Mouse (Mus musculus) urinary bladder, adult 18-20 months (tissue): ENCODE measurements at regions not wholly inside any gene's neighbourhood (a gene's known extent, or its start where the extent isn't known, plus 50 kb on each side); places are given as distances from the start of the nearest gene placed in this dataset.
"Not testable (repeated sequence)": the region's sequence is repeated elsewhere in the genome, so short reads cannot be mapped to it uniquely, and the experiment has no call there.

Source experiments
- DNase-seq, 2 experiments: peaks; one replicate each; pipeline ENCODE4 v3.0.0; 2022; ENCODE audit warnings: low spot score in 2 of 2, mixed read lengths in 2 of 2

- no peak for DNase-seq
These were observed 299.1 kb downstream of the Vrk1 start for GRCm38 (mm10) chr12:106308956-106309610.

GRCm38 (mm10) chr12:106310171-106310570, 300.1 kb downstream of the Vrk1 start:
- DNase-seq, result no peak

- no peak for DNase-seq
These were observed 300.7 kb downstream of the Vrk1 start for GRCm38 (mm10) chr12:106310585-106311319.

GRCm38 (mm10) chr12:106311320-106311825, 301.3 kb downstream of the Vrk1 start:
- no peak for DNase-seq

DNA sequence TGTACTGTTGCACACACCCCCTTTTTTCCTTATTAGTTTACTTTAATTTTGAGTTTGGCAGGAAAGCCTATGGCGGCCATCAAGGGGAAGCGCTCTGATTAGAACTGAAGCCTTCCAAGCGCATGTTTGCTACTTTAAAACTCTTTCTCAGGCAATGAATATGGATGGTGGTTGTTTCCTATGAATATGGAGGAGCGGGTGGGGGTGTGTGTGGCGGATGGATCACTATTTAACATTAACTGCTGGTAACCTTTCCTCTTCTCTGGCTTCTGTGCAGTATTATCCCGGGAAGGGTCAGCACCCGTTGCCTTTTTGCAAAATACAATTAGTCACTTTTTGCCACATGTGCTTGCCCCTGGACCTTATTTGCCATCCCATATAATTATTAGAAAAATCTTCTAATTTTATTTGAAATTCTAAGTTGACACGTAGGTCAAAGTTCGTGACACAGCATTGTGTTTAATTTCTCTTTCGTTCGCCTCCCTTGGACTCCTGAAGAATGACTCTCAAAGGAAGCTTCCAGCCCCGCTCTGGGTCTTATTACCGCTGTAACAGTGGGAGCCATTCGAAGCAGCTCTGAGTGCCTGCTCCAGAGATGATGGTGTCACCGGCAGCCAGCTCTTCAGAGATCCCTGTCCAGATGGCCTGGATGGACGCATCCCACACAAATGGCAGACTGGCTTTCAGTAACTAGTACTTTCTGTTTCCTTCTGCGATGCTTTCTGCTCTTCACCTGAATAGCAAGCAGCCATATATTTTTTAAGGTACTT, 302.0 kb downstream of the Vrk1 start:
- no peak for DNase-seq

DNA sequence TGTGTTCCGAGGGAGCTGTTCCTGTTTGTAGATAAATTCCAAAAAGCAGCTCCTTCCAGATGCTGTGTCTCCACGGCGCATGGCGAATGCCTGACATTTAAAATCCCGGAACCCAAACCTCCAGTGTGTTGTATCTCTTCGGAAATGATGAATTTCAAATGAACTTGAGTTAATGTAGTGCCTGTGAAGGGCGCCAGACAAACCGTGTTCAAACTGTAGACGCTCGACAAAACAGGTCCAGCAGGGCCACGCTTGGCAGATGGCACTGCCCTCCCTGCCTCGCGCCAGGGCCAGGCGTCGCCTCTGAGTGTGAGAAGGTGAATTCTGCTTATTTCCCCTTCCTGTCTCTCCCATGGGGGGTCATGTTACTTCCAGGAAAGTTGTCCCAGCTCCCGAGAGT, 307.7 kb downstream of the Vrk1 start:
- DNase-seq, result no peak

GRCm38 (mm10) chr12:106321511-106321910, 311.5 kb downstream of the Vrk1 start:
- no peak for DNase-seq

DNA sequence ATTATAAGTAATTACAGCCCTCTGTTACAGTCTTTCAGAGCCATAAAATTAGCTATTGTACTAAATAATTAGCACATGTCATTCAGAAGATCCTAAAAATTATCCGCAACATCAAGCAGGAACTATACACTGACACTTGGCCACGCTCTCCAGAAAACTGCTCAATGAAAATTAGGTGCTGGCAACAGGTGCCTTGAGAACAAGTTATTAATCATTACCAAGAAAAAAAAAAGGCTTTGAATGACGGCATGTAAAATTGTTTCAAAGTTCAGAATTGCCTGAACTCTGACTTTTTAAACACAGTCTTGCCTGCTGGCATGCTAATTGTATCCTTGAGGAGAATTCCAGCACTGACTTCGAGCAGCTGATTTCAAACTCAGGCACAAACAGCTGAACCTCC, 316.6 kb downstream of the Vrk1 start:
- no peak for DNase-seq

DNA sequence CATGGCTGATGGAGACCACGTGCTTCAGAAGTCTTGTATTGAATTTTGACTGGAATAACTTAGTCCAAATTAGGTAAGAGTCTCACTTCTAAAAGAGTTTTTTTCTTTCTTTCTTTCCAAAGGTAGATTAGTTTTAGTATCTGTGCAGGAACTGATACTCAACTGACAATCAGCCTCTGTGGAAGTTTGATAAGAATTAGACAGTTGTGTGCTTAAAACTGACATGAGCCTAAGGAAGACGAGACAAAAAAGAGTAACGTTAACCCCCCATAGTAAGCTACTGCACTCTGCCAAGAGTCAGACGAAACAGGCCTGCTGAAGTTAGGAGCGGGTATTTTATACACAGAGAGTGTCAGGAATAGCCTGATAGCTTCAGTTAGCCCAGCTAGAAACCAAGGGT, 317.3 kb downstream of the Vrk1 start:
- no peak for DNase-seq

- DNase-seq, result no peak
These were observed 347.8 kb downstream of the Vrk1 start for GRCm38 (mm10) chr12:106357867-106358266.

- DNase-seq, result not testable (repeated sequence)
These were observed 351.6 kb downstream of the Vrk1 start for GRCm38 (mm10) chr12:106361646-106362045.

DNA sequence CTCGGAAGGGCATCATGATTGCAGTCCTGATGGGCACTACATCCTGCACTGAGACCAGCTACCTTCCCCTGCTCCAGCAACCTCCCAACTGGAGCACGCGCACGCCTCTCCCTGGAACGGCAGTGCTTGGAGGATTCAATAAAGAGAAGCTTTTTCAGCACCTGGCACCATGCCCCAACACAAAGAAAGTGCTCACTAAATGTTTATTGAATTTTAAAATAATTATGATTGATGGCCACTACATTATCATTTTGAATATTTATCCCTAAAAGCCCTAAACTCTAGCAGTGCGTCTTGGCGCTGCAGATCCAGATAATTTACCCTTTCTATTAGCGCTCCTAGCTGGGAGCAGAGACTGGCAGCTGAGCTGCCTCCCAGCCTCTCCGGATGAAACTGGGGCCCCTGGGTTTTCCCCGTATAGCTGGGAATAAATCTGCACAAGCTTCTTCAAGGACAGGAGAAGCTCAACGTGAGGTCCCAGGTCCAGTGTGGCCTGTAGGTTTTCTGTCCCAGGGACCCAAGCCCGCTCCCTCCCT, 364.9 kb downstream of the Vrk1 start:
- no peak for DNase-seq

- DNase-seq, result no peak
These were observed 365.9 kb downstream of the Vrk1 start for GRCm38 (mm10) chr12:106375886-106376285.

GRCm38 (mm10) chr12:106376783-106377182, 366.8 kb downstream of the Vrk1 start:
- no peak for DNase-seq

DNA sequence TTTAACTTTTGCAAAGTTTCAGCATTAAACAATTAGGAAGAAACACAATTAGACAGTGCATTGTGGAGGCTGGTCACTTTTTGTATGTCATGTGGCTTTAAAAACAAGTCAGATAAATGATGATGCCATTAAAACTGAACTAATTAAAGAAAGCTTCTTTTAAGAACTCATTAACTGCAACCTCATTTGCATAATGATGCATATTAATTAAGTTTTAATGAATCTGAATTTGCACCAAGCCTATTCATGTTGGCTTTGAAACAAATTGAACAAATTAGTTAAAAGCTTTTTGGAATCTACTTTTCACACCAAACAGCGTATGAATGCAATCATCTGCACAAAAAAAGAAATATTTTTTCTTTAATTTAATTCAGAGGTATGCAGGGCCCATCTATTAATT, 367.3 kb downstream of the Vrk1 start:
- no peak for DNase-seq

- DNase-seq, result no peak
These were observed 367.7 kb downstream of the Vrk1 start for GRCm38 (mm10) chr12:106377761-106378160.

- DNase-seq, result no peak
These were observed 368.5 kb downstream of the Vrk1 start for GRCm38 (mm10) chr12:106378303-106379075.

- no peak for DNase-seq
These were observed 369.1 kb downstream of the Vrk1 start for GRCm38 (mm10) chr12:106379151-106379594.

GRCm38 (mm10) chr12:106379779-106380178, 369.8 kb downstream of the Vrk1 start:
- DNase-seq, result no peak

DNA sequence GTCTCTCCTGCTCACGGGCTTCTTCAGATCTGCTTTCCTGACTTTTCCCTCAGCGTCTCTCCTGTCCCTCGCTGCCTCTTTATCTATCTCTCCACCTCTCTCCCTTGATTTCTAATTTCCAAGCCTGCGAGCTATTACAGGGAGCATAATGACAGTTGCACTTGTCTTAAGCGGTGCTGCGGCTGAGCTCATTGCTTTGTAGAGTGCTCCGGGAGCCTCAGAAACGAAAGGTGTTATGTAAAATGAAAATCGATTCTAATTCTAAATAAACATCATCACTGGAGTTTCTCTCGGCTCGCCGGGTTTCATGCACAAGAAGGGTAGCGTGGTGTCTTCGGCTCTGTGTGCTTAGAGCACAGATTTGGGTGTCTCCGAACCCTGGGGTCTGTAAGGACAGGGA, 371.8 kb downstream of the Vrk1 start:
- DNase-seq, result no peak

DNA sequence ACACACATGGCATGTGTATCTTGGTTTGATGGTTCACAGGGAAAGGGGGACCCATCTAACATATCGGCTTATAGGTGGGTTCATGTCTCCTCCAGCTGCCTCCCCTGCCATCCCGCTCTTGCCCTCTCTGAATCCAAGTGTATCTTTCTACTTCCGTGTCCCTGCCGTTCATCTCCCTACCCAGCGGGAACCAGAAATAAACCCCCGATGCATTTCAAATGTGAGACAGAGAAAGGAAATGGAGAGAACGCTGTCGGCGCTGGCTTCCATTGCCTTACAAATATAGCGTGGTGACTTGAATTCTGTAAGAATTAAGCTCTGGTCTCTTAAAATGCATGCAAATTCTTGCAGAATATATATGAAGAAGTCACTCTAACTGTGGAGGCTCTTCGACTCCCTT, 379.2 kb downstream of the Vrk1 start:
- no peak for DNase-seq
